Mouse (Mus musculus) heart, embryonic 11.5 days (tissue): ENCODE results near the gene Sel1l3. TPM values are rescaled to one million over a fixed set of nuclear protein-coding genes. Genes with fewer than 3 reads are reported as not detected.

ENCODE experiments used
- ATAC-seq: fragments of 200-750 bp; cut with Nextera tagmentation; replicated peaks from 2 replicates; pipeline ENCODE4 v1.8.0; 2017; ENCODE audit warnings: moderate library complexity; ENCODE audit not compliant: insufficient number of reproducible peaks, low FRiP score, low TSS enrichment
- H3K27ac ChIP-seq: fragments of 300-500 bp; sonication (generic); 2 replicates; pipeline ENCODE4 v1.5.1; 2014; ENCODE audit warnings: mild to moderate bottlenecking, low read depth, low read length
- H3K27me3 ChIP-seq: fragments of 300-500 bp; sonication (generic); 2 replicates; pipeline ENCODE4 v1.6.1; 2014; ENCODE audit warnings: mild to moderate bottlenecking, low read length, mixed read lengths; ENCODE audit not compliant: control insufficient read depth, insufficient read depth
- H3K36me3 ChIP-seq: fragments of 300-500 bp; sonication (generic); 2 replicates; pipeline ENCODE4 v1.6.1; 2014; ENCODE audit warnings: mild to moderate bottlenecking, low read length, moderate library complexity, mixed read lengths; ENCODE audit not compliant: control insufficient read depth, insufficient read depth
- H3K4me1 ChIP-seq: fragments of 300-500 bp; sonication (generic); 2 replicates; pipeline ENCODE4 v1.6.1; 2014; ENCODE audit warnings: low read length; ENCODE audit not compliant: control insufficient read depth, insufficient read depth
- H3K4me2 ChIP-seq: fragments of 300-500 bp; sonication (generic); 2 replicates; pipeline ENCODE4 v1.6.1; 2014; ENCODE audit warnings: mild to moderate bottlenecking, moderate library complexity
- H3K4me3 ChIP-seq: fragments of 300-500 bp; sonication (generic); 2 replicates; pipeline ENCODE4 v1.5.1; 2014; ENCODE audit warnings: low read depth, low read length
- H3K9ac ChIP-seq: fragments of 300-500 bp; sonication (generic); 2 replicates; pipeline ENCODE4 v1.6.1; 2014; ENCODE audit warnings: mild to moderate bottlenecking, low read depth, low read length, moderate library complexity
- H3K9me3 ChIP-seq: fragments of 300-500 bp; sonication (generic); replicated peaks from 2 replicates; pipeline ENCODE4 v1.6.1; 2016; ENCODE audit warnings: low read length; ENCODE audit not compliant: control insufficient read depth
- WGBS: fragments of 180-500 bp; shearing (Covaris S2); extraction: QIAGEN DNeasy Blood & Tissue Kit; methylation state at CpG from one replicate; pipeline ENCODE4 v1.1.7; 2014; ENCODE audit not compliant: insufficient replicate concordance; 5-methylcytosine and 5-hydroxymethylcytosine counted together
- polyA plus RNA-seq: library from polyadenylated mRNA; unstranded; fragments of >200 nt; fragmentation: Nextera tagmentation; extraction: Ambion mirVana; gene quantifications from 2 replicates; pipeline ENCODE4 v1.2.1, GENCODE M21; 2014

Sel1l3 gene
- polyA plus RNA-seq, 1 experiment from 2014 or later, result 1.5 TPM

DNA sequence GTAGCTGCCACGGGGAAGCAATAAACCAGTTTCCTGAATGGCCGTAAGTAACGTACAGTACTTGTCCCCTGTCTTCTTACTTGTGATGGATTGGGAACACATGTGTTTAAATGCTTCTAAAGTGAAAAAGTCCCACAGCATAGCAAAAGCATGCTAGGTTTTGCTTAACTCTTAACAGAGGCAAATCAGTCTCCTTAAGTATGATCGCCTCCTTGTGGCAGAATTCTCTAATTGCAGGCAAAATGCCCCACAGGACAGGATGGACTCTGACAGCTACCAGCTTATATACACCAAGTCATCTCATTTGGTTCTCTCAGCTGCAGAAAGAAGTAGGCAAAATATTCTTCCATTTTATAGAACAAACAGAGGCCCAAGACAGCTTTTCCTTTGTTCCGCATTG, 100.8 kb downstream of the Sel1l3 start:
- Histone ChIP-seq H3K4me1 (no peaks in the 10 kb centered on the region), H3K27ac (no peak overlapping the region), H3K4me3 (no peak overlapping the region), H3K9ac (no peak overlapping the region), H3K27me3 (no peaks in the 10 kb centered on the region), H3K9me3 (no peaks in the 10 kb centered on the region), H3K36me3 (no peaks in the 10 kb centered on the region), H3K4me2 (no peak overlapping the region)
- ATAC-seq, result no peak
- WGBS, result 88% methylated on average over 5 of the region's 5 CpGs

DNA sequence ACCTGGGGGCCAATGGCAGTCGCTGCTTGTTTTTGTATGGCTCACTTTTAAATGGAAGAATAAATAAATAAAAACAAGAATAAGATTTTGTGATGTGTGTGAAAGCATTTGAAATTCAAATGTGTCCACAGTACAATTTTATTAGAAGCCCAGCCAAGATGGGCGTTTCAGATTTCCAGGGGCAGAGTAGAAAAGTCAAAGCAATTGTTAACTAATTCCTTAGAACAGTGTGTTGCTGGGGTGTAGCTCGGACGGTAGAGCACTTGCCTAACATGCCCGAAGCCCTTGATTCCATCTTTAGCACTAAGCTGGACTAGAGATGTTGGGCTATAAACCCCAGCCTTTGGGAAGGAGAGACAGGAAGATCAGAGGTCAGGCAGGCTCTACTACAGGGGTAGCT, 102.7 kb downstream of the Sel1l3 start:
- Histone ChIP-seq H3K9ac (no peak overlapping the region), H3K9me3 (no peaks in the 10 kb centered on the region), H3K4me3 (no peak overlapping the region), H3K27ac (no peak overlapping the region), H3K4me1 (no peaks in the 10 kb centered on the region), H3K27me3 (no peaks in the 10 kb centered on the region), H3K4me2 (no peak overlapping the region), H3K36me3 (no peaks in the 10 kb centered on the region)
- ATAC-seq, result no peak
- 71% methylated on average over 5 of the region's 5 CpGs for WGBS

DNA sequence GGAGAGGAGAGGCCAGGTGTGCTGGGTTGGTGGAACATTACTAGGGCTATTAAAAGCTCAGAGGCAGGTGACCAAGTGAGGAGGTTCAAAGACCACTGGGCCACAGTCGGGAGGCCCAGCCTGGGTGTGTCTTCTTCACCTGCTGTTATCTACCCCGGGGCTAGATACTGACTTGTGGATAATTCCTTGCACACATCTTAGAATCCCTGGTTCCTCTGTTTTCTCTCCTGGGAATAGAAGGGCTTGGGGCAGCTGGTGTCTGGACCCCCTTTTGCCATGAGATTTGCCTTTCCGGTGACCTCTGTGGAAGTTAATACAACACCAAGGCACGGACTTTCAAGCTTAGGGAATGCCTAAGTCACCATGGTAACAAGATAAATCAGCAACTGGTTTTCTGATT, 103.5 kb downstream of the Sel1l3 start:
- WGBS, result 56% methylated on average over 4 of the region's 4 CpGs
- H3K27ac ChIP-seq, result no peak overlapping the region
- ATAC-seq, result no peak
- no peak overlapping the region for H3K4me3 ChIP-seq
- H3K36me3 ChIP-seq, result no peaks in the 10 kb centered on the region
- H3K9me3 ChIP-seq, result no peaks in the 10 kb centered on the region
- no peak overlapping the region for H3K9ac ChIP-seq
- no peak overlapping the region for H3K4me2 ChIP-seq
- H3K27me3 ChIP-seq, result no peaks in the 10 kb centered on the region
- no peaks in the 10 kb centered on the region for H3K4me1 ChIP-seq

DNA sequence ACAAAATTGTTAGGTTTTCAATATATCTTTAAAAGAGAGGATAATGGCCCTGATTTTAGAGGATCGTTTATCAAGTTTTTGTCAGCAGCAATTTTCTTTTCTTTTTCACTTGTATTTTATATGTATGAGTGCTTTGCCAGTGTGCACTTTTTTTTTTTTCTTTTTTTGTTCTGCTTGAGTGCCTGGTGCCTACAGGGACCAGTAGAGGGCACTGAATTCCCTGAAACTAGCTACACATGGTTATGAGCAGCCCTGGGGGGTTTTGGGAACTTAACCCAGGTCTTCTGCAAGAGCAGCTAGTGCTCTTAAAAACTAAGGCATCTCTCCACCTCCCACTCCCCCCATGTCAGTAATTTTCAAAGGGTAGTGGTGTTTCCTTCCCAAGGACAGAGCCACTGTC, 105.1 kb downstream of the Sel1l3 start:
- H3K27ac ChIP-seq, result no peak overlapping the region
- H3K36me3 ChIP-seq, result no peaks in the 10 kb centered on the region
- ATAC-seq, result no peak
- no peak overlapping the region for H3K4me3 ChIP-seq
- no peaks in the 10 kb centered on the region for H3K27me3 ChIP-seq
- WGBS, result 88% methylated on average over 1 of the region's 1 CpGs
- H3K9me3 ChIP-seq, result no peaks in the 10 kb centered on the region
- H3K9ac ChIP-seq, result no peak overlapping the region
- no peak overlapping the region for H3K4me2 ChIP-seq
- H3K4me1 ChIP-seq, result no peaks in the 10 kb centered on the region

GRCm38 (mm10) chr5:53108026-53108425, 105.7 kb downstream of the Sel1l3 start:
- ATAC-seq, result no peak
- H3K27ac ChIP-seq, result no peak overlapping the region
- no peaks in the 10 kb centered on the region for H3K36me3 ChIP-seq
- H3K9me3 ChIP-seq, result no peaks in the 10 kb centered on the region
- H3K9ac ChIP-seq, result no peak overlapping the region
- H3K4me3 ChIP-seq, result no peak overlapping the region
- H3K4me1 ChIP-seq, result no peaks in the 10 kb centered on the region
- 73% methylated on average over 9 of the region's 9 CpGs for WGBS
- H3K27me3 ChIP-seq, result no peaks in the 10 kb centered on the region
- no peak overlapping the region for H3K4me2 ChIP-seq

GRCm38 (mm10) chr5:53106731-53107130, 107.0 kb downstream of the Sel1l3 start:
- no peak overlapping the region for H3K4me2 ChIP-seq
- ATAC-seq, result no peak
- no peak overlapping the region for H3K27ac ChIP-seq
- H3K27me3 ChIP-seq, result no peaks in the 10 kb centered on the region
- H3K4me1 ChIP-seq, result no peaks in the 10 kb centered on the region
- H3K9ac ChIP-seq, result no peak overlapping the region
- H3K36me3 ChIP-seq, result no peaks in the 10 kb centered on the region
- H3K4me3 ChIP-seq, result no peak overlapping the region
- WGBS, result 33% methylated on average over 4 of the region's 4 CpGs
- no peaks in the 10 kb centered on the region for H3K9me3 ChIP-seq

DNA sequence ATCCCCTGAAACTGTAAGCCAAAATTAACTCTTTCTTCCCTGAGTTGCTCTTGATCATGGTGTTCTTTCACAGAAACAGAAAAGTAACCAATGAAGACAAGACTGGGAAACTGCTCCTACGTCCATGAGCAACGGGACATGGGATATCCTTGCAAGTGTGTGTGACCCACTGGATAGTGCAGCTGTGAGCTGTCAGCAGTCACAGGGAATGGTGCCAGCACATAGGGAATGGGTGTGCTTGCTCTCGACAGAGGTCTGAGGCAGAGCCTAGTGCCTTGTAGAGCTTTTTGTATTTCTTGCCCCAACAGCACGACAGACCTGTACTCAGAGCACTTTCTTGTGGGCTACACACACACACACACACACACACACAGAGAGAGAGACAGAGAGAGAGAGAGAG, 107.6 kb downstream of the Sel1l3 start:
- WGBS, result 61% methylated on average over 4 of the region's 4 CpGs
- Histone ChIP-seq H3K9me3 (no peaks in the 10 kb centered on the region), H3K36me3 (no peaks in the 10 kb centered on the region), H3K27ac (no peak overlapping the region), H3K4me1 (no peaks in the 10 kb centered on the region), H3K27me3 (no peaks in the 10 kb centered on the region), H3K4me3 (no peak overlapping the region), H3K4me2 (no peak overlapping the region), H3K9ac (no peak overlapping the region)
- no peak for ATAC-seq

GRCm38 (mm10) chr5:53105716-53106115, 108.0 kb downstream of the Sel1l3 start:
- Histone ChIP-seq H3K27ac (no peak overlapping the region), H3K9ac (no peak overlapping the region), H3K4me3 (no peak overlapping the region), H3K4me2 (no peak overlapping the region), H3K27me3 (no peaks in the 10 kb centered on the region), H3K4me1 (no peaks in the 10 kb centered on the region), H3K36me3 (no peaks in the 10 kb centered on the region), H3K9me3 (no peaks in the 10 kb centered on the region)
- no peak for ATAC-seq
- WGBS, result 72% methylated on average over 8 of the region's 8 CpGs

DNA sequence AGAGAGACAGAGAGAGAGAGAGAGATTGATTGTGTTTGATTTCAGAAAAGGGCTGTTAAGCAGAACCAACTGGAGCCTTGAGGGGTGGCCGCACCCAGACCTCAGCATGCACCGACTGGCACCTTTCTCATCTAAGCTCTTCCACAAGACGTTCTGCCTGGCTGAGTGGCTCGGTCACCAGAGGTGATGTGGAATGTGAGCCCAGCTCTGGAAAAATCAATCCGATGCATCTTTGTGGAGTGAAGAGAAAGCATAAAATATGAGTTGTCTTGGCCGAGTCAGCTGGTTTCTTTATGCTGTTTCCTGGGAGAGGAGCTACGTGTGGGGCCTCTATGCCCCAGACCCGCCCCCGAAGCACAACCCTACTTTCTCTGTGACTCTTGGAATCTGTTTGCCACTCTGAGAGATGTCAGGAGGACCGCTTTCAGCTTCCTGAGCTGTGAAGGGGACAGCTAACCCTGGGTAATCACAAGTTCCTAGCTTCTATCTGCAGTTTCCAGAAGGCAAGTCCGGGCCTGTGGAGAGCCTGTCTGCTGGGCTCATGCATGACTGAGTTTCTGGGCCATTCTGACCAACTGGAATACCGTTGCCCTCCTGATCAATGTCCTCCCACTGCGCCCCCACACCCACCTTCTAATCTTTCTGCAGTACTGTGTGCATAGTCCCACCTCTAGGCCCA, 109.4 kb downstream of the Sel1l3 start:
- 72% methylated on average over 13 of the region's 13 CpGs for WGBS
- no peaks in the 10 kb centered on the region for H3K4me1 ChIP-seq
- no peak overlapping the region for H3K4me3 ChIP-seq
- H3K9me3 ChIP-seq, result no peaks in the 10 kb centered on the region
- H3K36me3 ChIP-seq, result no peaks in the 10 kb centered on the region
- no peak for ATAC-seq
- no peaks in the 10 kb centered on the region for H3K27me3 ChIP-seq
- H3K4me2 ChIP-seq, result no peak overlapping the region
- no peak overlapping the region for H3K27ac ChIP-seq
- no peak overlapping the region for H3K9ac ChIP-seq
